Mouse (Mus musculus): ENCODE results near the gene Kcnj10. TPM values are rescaled to one million over a fixed set of nuclear protein-coding genes. Genes with fewer than 3 reads are reported as not detected.
A peak's percentile ranks its signal among the peaks of the same experiment; 100 is the strongest.

The Kcnj10 gene
- polyA plus RNA-seq, 1 experiment from 2014 or later, result 0.05 TPM

DNA sequence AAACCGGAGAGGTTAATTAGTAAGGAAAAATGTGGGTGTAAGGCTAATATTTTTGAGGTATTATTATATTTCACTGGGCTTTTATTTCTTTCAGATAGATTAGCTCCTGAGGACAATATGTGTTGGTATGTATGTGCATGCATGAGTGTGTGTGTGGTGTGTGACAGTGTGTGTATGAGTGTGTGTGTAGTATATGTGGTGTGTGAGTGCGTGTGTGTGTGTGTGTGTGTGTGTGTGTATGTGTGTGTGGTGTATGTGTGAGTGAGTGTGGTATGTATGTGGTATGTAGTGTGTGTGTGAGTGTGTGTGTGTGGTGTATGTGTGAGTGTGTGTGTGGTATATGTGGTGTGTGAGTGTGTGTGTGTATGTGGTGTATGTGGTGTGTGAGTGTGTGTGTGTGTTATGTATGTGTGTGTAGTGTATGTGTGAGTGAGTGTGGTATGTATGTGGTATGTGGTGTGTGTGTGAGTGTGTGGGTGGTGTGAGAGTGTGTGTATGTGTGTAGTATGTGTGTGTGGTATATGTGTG lies 51.7 kb downstream of the Kcnj10 start:
- WGBS, result 60% methylated on average over 2 of the region's 2 CpGs
- Histone ChIP-seq H3K9ac (no peak overlapping the region), H3K4me3 (no peak overlapping the region), H3K9me3 (no peaks in the 10 kb centered on the region), H3K27me3 (no peaks in the 10 kb centered on the region), H3K4me1 (peaks cover 14% of the 10 kb centered on the region), H3K27ac (no peak overlapping the region), H3K4me2 (no peak overlapping the region), H3K36me3 (no peaks in the 10 kb centered on the region)
- no peak for ATAC-seq (ENCODE audit: insufficient number of reproducible peaks, low FRiP score, low TSS enrichment, low read depth)

DNA sequence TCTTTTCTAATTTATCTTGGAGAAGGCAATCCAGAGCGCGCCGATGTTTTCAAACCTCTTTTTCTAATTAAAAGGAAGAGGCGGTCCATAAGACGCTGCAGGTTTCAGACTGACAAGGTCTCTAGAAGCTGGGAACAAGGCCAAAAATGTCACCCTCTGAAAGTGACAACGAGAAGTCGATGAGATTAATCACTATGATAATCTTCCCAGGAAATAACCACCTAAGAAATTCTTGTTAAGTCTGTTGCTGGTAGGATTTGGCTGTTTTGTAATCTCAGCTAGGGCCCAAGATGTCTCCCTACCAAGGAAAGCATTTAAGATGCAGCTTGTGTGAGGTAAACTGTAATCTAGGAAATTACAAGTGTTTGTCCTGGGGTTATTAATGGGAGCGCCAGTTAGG lies 52.7 kb downstream of the Kcnj10 start:
- H3K36me3 ChIP-seq, result no peaks in the 10 kb centered on the region
- WGBS, result 47% methylated on average over 8 of the region's 8 CpGs
- no peak overlapping the region for H3K4me2 ChIP-seq
- no peak overlapping the region for H3K9ac ChIP-seq
- ATAC-seq (ENCODE audit: insufficient number of reproducible peaks, low FRiP score, low TSS enrichment, low read depth), result no peak
- H3K4me3 ChIP-seq, result no peak overlapping the region
- no peaks in the 10 kb centered on the region for H3K9me3 ChIP-seq
- H3K27ac ChIP-seq, result no peak overlapping the region
- H3K27me3 ChIP-seq, result no peaks in the 10 kb centered on the region
- H3K4me1 ChIP-seq, result peaks cover 14% of the 10 kb centered on the region

DNA sequence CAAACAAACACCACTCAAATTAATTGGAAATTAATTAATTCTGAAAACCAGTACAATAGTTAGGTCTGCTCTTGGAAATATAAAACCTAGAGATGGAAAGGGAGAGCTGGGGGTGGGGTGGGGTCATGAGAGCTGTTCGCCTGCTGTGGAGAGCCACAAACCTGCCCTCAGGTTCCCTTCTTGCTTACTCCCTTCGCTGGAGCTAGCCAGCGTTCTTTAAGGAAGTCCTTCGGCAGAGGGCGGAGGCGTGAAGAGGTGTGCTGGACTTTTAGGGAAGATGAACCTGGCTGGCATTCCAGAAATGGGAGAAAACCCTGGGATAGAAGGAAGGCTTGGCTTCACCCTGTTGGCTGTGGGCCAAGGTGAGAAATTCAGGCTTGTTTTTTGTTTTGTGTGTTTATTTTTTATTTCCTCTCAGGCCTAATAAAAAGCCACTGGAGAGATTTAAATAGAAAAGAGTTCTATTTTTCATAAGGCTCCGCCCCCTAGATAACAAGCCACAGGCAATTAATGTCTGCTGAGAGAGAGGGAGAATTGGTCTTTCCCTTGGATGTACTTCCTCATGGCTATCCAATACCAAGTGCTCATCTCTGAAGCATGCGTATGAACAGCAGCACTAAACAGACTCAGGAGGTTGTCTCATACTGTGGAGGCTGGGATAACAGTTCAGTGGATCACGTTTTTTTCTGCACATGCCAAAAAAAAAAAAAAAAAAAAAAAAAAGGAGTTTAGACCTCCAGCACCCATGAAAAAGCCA lies 56.2 kb downstream of the Kcnj10 start:
- H3K4me2 ChIP-seq, result no peak overlapping the region
- WGBS, result 49% methylated on average over 9 of the region's 9 CpGs
- H3K4me3 ChIP-seq, result no peak overlapping the region
- no peaks in the 10 kb centered on the region for H3K27me3 ChIP-seq
- H3K9me3 ChIP-seq, result no peaks in the 10 kb centered on the region
- peaks cover 7% of the 10 kb centered on the region for H3K4me1 ChIP-seq
- ATAC-seq (ENCODE audit: insufficient number of reproducible peaks, low FRiP score, low TSS enrichment, low read depth), result no peak
- no peak overlapping the region for H3K9ac ChIP-seq
- H3K36me3 ChIP-seq, result no peaks in the 10 kb centered on the region
- no peak overlapping the region for H3K27ac ChIP-seq

DNA sequence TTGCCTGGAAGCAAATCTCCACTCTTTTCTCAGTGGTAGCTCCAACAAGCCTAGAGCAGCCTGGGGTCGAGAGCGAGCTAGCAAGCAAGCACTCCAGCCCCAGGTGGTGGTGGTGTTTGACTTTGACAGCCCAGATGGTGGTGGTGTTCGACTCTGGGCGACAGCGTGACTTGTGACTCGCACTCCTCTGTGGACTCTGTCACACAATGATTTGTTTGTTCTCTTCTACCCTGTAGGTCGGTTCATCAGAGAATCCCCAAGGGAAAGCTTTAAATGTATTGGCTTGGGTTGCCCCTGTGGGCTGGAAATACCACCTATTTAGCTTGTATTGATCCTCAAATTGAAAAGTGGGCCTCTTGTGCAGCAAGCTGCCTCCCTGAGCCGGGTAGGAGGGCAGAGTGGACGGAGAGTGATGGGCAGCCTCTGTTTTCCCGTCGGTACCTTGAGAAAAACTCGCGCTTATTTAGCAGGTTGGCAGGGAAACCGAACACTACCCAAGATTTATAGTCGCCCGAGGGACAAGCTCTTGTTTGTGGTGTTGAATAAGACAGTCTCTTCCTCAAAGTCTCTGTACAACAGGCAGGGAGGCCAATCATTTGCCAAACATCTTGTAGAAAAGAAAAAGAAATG lies 65.2 kb downstream of the Kcnj10 start:
- Histone ChIP-seq H3K36me3 (no peaks in the 10 kb centered on the region), H3K9me3 (no peaks in the 10 kb centered on the region), H3K9ac (no peak overlapping the region), H3K4me3 (no peak overlapping the region), H3K27me3 (peaks cover 3% of the 10 kb centered on the region; the same call in 1 of the 2 replicates), H3K4me1 (no peaks in the 10 kb centered on the region), H3K4me2 (no peak overlapping the region), H3K27ac (no peak overlapping the region)
- 29% methylated on average over 16 of the region's 16 CpGs for WGBS
- no peak for ATAC-seq (ENCODE audit: insufficient number of reproducible peaks, low FRiP score, low TSS enrichment, low read depth)

DNA sequence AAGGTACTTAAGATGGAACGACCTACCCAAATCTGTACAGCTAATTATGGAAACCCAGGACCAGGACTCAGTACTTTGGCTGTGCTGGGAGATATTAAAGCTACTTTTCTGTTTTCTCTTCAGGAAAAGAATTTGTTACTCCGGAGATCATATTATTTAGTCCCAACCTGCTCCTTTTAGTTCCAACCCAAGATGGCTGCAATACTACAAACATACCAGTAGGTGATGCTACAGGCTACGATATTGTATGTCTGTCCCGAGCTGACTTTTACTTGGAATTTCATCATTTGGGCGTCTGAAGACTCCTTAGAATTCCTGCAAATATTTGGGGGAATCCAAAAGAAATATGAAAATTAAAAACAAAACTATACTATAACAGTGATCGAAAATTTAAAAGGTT lies 68.0 kb downstream of the Kcnj10 start:
- no peaks in the 10 kb centered on the region for H3K4me1 ChIP-seq
- peaks cover 3% of the 10 kb centered on the region; the same call in 1 of the 2 replicates for H3K27me3 ChIP-seq
- H3K9ac ChIP-seq, result no peak overlapping the region
- no peaks in the 10 kb centered on the region for H3K36me3 ChIP-seq
- H3K4me2 ChIP-seq, result no peak overlapping the region
- H3K9me3 ChIP-seq, result no peaks in the 10 kb centered on the region
- no peak overlapping the region for H3K27ac ChIP-seq
- H3K4me3 ChIP-seq, result no peak overlapping the region
- 6% methylated on average over 6 of the region's 6 CpGs for WGBS
- no peak for ATAC-seq (ENCODE audit: insufficient number of reproducible peaks, low FRiP score, low TSS enrichment, low read depth)

DNA sequence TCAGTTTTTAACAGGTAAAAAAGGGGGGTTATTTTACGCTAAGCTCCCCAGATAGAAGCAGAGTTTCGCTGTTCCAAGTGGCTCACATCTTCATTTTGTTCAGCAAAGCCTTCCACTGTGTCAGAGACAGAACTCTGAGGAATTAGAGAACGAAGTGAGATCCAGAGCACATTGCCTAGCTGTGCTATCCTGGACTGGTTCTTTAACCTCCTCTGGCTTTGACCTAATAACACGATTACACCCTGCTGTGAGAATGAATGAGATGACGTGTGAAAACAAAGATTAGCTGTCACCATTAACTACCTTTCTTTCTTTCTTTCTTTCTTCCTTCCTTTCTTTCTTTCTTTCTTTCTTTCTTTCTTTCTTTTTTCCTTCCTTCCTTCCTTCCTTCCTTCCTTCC lies 68.4 kb downstream of the Kcnj10 start:
- WGBS, result 12% methylated on average over 5 of the region's 5 CpGs
- Histone ChIP-seq H3K4me3 (no peak overlapping the region), H3K27ac (no peak overlapping the region), H3K36me3 (no peaks in the 10 kb centered on the region), H3K27me3 (peaks cover 3% of the 10 kb centered on the region; the same call in 1 of the 2 replicates), H3K4me1 (no peaks in the 10 kb centered on the region), H3K9me3 (no peaks in the 10 kb centered on the region), H3K4me2 (no peak overlapping the region), H3K9ac (no peak overlapping the region)
- ATAC-seq (ENCODE audit: insufficient number of reproducible peaks, low FRiP score, low TSS enrichment, low read depth), result no peak

DNA sequence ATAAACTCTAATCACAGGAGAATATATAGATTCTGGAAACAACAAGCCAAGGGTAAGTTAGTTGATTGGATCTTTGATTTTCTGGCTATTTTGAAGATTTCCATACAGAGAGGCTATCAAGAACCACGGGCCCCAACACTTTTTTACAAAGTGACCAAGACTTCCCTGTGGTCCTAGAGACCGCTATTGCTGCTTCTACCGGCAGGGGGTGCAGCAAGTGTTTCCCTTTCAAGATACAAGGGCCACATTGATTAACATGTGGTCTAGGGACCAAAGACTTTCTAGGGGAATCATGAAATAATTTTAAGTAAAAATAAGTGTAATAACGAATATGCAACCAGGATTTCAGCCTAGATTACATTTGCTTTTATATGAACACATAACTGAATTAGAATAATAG lies 69.8 kb downstream of the Kcnj10 start:
- no peak overlapping the region for H3K4me3 ChIP-seq
- no peaks in the 10 kb centered on the region for H3K9me3 ChIP-seq
- no peak overlapping the region for H3K27ac ChIP-seq
- no peak overlapping the region for H3K9ac ChIP-seq
- H3K36me3 ChIP-seq, result no peaks in the 10 kb centered on the region
- H3K4me1 ChIP-seq, result no peaks in the 10 kb centered on the region
- peaks cover 3% of the 10 kb centered on the region; the same call in 1 of the 2 replicates for H3K27me3 ChIP-seq
- H3K4me2 ChIP-seq, result no peak overlapping the region
- no peak for ATAC-seq (ENCODE audit: insufficient number of reproducible peaks, low FRiP score, low TSS enrichment, low read depth)
- WGBS, result 5% methylated on average over 4 of the region's 4 CpGs

DNA sequence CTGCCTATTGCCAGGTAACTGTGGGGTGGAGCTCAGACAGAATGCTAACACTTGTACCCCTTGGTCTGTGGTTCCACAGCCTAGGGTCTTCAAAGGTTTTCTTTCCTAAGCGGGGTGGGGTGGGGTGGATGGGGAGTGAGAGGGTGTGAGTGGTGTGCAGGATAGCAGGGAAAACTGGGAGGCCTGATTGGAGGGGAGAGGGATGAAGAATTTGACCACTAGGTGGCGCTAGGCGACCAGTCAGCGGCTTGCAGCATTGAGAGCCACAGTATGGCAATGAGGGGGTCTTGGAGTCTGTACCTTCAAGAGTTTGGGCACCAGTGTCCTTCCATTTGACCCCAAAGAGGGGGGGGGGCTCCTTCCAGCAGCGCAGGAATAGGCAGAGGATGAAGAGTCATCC lies 71.2 kb downstream of the Kcnj10 start:
- 0% methylated on average over 5 of the region's 5 CpGs for WGBS
- Histone ChIP-seq H3K27ac (no peak overlapping the region), H3K27me3 (peaks cover 3% of the 10 kb centered on the region; the same call in 1 of the 2 replicates), H3K9ac (no peak overlapping the region), H3K4me2 (no peak overlapping the region), H3K36me3 (no peaks in the 10 kb centered on the region), H3K9me3 (no peaks in the 10 kb centered on the region), H3K4me3 (no peak overlapping the region), H3K4me1 (no peaks in the 10 kb centered on the region)
- ATAC-seq (ENCODE audit: insufficient number of reproducible peaks, low FRiP score, low TSS enrichment, low read depth), result 0 out of 2 replicates have a peak, but pooled peaks have one; percentile 46

DNA sequence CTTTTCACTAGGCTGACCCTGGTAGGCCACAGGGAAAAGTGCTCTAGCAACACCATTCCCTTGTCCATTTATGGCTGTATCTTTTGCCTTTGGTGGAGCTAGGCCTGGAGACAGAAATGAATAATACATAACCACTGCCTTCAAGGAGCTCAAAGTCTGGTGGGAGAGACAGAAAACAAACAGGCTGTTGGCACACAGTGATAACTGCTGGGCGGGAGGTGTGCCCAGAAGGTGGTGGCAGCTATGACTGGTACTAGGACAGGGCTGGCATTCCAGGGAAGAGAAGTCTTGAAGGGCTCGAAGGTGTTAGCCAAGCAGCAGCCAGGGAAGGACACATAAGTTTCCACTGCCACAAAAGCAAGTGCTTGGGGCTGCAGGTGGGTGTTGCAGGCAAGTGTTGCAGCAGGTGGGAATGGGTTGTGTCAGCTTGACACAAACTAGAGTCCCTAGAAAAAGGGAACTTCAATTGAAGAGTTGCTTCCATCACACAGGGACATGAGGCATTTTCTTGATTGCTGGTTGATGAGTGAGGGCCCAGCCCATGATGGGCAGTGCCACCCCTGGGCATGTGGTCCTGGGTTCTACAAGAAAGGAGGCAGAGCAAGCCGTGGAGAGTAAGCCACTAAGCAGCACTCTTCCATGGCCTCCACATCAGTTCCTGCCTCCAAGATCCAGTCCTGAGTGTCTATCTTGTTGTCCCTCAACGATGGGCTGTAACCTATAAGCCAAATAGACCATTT lies 72.7 kb downstream of the Kcnj10 start:
- no peaks in the 10 kb centered on the region for H3K9me3 ChIP-seq
- H3K27ac ChIP-seq, result no peak overlapping the region
- no peak overlapping the region for H3K9ac ChIP-seq
- H3K4me2 ChIP-seq, result no peak overlapping the region
- no peak overlapping the region for H3K4me3 ChIP-seq
- WGBS, result 78% methylated on average over 4 of the region's 4 CpGs
- no peak for ATAC-seq (ENCODE audit: insufficient number of reproducible peaks, low FRiP score, low TSS enrichment, low read depth)
- H3K36me3 ChIP-seq, result no peaks in the 10 kb centered on the region
- H3K4me1 ChIP-seq, result 0 out of 2 replicates have a peak, but pooled peaks cover 3% of the 10 kb centered on the region
- no peaks in the 10 kb centered on the region; the same call in 1 of the 2 replicates for H3K27me3 ChIP-seq

DNA sequence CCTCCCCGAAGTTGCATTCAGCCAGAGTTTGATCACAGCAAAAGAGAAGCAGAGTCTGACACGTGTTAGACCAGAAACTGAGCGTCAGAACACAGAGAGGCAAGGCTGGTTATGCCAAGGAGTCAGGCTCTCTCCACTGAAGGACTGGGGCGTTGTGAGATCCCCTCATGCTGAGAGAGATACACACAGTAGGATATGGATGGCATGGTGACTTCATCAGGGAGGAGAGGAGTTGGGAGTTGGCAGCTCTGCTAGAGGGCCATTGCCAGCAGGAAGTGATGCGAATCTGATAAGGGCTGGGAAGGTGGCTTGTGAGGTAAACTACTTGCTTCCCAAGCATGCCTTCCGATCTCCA lies 73.2 kb downstream of the Kcnj10 start:
- WGBS, result 79% methylated on average over 6 of the region's 6 CpGs

DNA sequence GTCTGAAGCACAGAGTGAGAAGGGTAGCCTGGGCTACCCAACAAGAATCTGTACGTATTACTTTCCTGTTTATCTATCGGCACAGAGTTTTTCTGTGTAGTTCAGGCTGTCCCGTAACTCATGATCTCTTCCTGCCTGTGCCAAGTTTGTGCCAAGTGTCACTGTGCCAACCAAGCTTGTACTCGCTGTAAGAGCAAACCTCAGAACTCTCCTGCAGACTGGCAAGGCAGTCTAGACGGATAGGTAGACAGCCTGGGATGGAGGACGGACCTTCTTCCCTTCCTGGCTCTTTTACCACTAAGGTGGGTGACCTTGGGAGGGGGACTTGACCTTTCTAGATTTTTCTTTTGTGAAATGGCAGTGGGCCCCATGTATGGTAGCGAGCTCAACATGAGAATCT lies 74.1 kb downstream of the Kcnj10 start:
- Histone ChIP-seq H3K27me3 (no peaks in the 10 kb centered on the region; the same call in 1 of the 2 replicates), H3K4me3 (no peak overlapping the region), H3K4me1 (0 out of 2 replicates have a peak, but pooled peaks cover 3% of the 10 kb centered on the region), H3K4me2 (no peak overlapping the region), H3K36me3 (no peaks in the 10 kb centered on the region), H3K27ac (no peak overlapping the region), H3K9ac (no peak overlapping the region), H3K9me3 (no peaks in the 10 kb centered on the region)
- 80% methylated on average over 7 of the region's 7 CpGs for WGBS
- ATAC-seq (ENCODE audit: insufficient number of reproducible peaks, low FRiP score, low TSS enrichment, low read depth), result no peak

More for the DNA sequence above, 73.2 kb downstream of the Kcnj10 start:
- H3K4me2 ChIP-seq, result no peak overlapping the region
- 0 out of 2 replicates have a peak, but pooled peaks cover 3% of the 10 kb centered on the region for H3K4me1 ChIP-seq
- H3K9me3 ChIP-seq, result no peaks in the 10 kb centered on the region
- H3K9ac ChIP-seq, result no peak overlapping the region
- H3K4me3 ChIP-seq, result no peak overlapping the region
- no peak overlapping the region for H3K27ac ChIP-seq
- H3K27me3 ChIP-seq, result no peaks in the 10 kb centered on the region; the same call in 1 of the 2 replicates
- ATAC-seq (ENCODE audit: insufficient number of reproducible peaks, low FRiP score, low TSS enrichment, low read depth), result no peak
- no peaks in the 10 kb centered on the region for H3K36me3 ChIP-seq

DNA sequence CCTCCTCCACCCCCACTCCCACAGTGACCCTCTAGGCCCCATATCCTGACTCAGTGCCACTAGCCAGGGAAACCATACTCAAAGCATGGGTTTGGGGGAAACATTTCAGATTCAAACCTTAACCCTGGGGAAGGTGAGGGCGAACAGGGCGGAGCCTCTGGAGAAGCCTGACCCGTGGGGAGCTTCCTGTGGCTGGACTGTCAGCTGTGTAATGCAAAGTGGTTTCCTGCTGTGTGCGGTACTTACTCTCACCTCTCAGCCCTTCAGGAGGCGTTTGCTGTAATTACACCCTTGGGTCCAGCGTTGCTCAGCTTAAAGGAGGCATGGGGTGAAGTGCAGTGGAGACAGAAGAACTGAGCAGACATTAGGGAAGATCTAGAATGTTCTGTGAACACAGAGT lies 77.2 kb downstream of the Kcnj10 start:
- H3K36me3 ChIP-seq, result no peaks in the 10 kb centered on the region
- no peaks in the 10 kb centered on the region for H3K9me3 ChIP-seq
- H3K4me3 ChIP-seq, result no peak overlapping the region
- no peak overlapping the region for H3K4me2 ChIP-seq
- H3K4me1 ChIP-seq, result 0 out of 2 replicates have a peak, but pooled peaks cover 3% of the 10 kb centered on the region
- no peak for ATAC-seq (ENCODE audit: insufficient number of reproducible peaks, low FRiP score, low TSS enrichment, low read depth)
- no peaks in the 10 kb centered on the region for H3K27me3 ChIP-seq
- WGBS, result 20% methylated on average over 6 of the region's 6 CpGs
- no peak overlapping the region for H3K27ac ChIP-seq
- no peak overlapping the region for H3K9ac ChIP-seq

Measured in limb, embryonic 15.5 days (tissue).